Mouse (Mus musculus): ENCODE data around the gene Ajm1.

DNA sequence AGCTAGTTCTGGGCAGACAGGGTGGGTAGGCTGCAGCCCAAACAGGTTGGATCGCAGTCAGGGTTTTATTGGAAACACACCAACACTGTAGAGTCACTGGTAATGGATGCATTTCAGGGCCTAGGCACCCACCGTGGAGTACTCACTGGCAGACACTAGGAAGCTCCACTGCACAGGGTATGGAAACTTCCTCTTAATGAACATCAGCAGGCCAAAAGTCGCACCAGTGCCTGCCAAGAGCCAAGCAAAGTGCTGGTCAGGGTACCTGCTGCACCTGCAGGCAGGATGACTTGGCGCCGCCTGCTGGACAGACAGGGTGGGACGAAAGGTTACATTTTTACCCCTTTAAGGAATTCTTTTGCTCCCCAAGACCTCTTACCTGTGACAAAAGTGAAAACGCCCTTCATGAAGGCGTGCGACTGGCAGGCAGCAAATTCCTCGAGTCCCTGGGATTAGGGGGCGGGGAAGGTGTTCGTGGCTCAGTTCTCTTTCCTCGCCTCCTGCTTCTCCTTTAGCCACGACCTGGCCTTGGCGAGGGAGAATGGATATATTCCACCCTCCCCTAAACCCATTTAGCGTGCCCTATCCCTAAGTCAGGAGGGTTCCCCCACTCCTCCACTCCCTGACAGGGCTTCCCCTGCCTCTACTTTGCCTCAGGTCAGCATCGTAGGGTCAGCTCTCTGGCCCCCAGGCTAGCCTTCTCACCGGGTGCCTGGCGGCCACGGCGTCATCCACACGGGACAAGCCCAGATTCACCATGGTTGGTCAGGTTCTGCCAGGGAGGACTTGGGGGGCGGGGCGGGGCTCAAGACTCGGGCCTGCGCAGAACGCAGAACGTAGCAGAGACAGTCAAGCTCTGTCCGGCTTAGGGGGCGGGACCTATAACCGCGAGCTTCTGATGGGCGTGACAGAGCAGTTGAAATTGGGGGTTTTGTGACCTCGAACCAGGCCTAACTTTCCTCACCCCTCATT is 40.0 kb upstream of the Ajm1 start, which contains the start of gene Tmem141:
- TF ChIP-seq POLR2A (IDR thresholded peaks at IDR 0.05; ENCODE audit: control insufficient read depth in 1 of 2, insufficient read depth in 1 of 2, low read depth in 1 of 2, low read length in 2 of 2, poor library complexity in 1 of 2) (peak; percentile 56 to 68; a peak in 2 of 4 replicates), NRF1 (IDR thresholded peaks at IDR 0.05; ENCODE audit: insufficient read depth, low read depth, low read length, poor library complexity, severe bottlenecking) (peak; percentile 80), ZC3H11A (IDR thresholded peaks at IDR 0.05; ENCODE audit: low read depth, low read length) (no peak), KAT2A (conservative IDR thresholded peaks at IDR 0.05; ENCODE audit: low read depth, low read length) (no peak), SMC3 (IDR thresholded peaks at IDR 0.05; ENCODE audit: low read depth, low read length) (peak; percentile 33; the same call in 1 of the 2 replicates), USF2 (IDR thresholded peaks at IDR 0.05; ENCODE audit: borderline replicate concordance in 1 of 2, insufficient read depth in 1 of 2, low read depth in 1 of 2, low read length in 2 of 2) (no peak), RAD21 (IDR thresholded peaks at IDR 0.05; ENCODE audit: low read depth, low read length) (peak; percentile 9), ZMIZ1 (IDR thresholded peaks at IDR 0.05; ENCODE audit: low read depth, low read length) (no peak)

All from MEL (cell line).